Mouse (Mus musculus) kidney, embryonic 16.5 days (tissue): Measurements from ENCODE around the gene Rgs6. TPM values are rescaled to one million over a fixed set of nuclear protein-coding genes. Genes with fewer than 3 reads are reported as not detected.

Source experiments
- ATAC-seq: fragments of 200-750 bp; cut with Nextera tagmentation; 2 replicates; pipeline ENCODE4 v1.8.0; 2017; ENCODE audit warnings: moderate TSS enrichment; ENCODE audit not compliant: low FRiP score, low TSS enrichment
- H3K27ac ChIP-seq: fragments of 300-500 bp; sonication (generic); 2 replicates; pipeline ENCODE4 v1.5.1; 2014; ENCODE audit warnings: low read length
- H3K27me3 ChIP-seq: fragments of 300-500 bp; sonication (generic); 2 replicates; pipeline ENCODE4 v1.6.1; 2014; ENCODE audit warnings: low read length, control low read depth, mixed read lengths; ENCODE audit not compliant: insufficient read depth
- H3K36me3 ChIP-seq: fragments of 300-500 bp; sonication (generic); 2 replicates; pipeline ENCODE4 v1.6.1; 2014; ENCODE audit warnings: low read length, control low read depth, mixed read lengths; ENCODE audit not compliant: insufficient read depth
- H3K4me1 ChIP-seq: fragments of 300-500 bp; sonication (generic); 2 replicates; pipeline ENCODE4 v1.6.1; 2014; ENCODE audit warnings: low read length, control low read depth, mixed read lengths; ENCODE audit not compliant: insufficient read depth
- H3K4me2 ChIP-seq: fragments of 300-500 bp; sonication (generic); replicated peaks from 2 replicates; pipeline ENCODE4 v1.6.1; 2014; ENCODE audit warnings: low read depth, low read length
- H3K4me3 ChIP-seq: fragments of 300-500 bp; sonication (generic); 2 replicates; pipeline ENCODE4 v1.5.1; 2014; ENCODE audit warnings: mild to moderate bottlenecking, low read length
- H3K9ac ChIP-seq: fragments of 300-500 bp; sonication (generic); replicated peaks from 2 replicates; pipeline ENCODE4 v1.6.1; 2014; ENCODE audit warnings: low read length
- H3K9me3 ChIP-seq: fragments of 300-500 bp; sonication (generic); 2 replicates; pipeline ENCODE4 v1.6.1; 2016; ENCODE audit warnings: low read length, control low read depth
- WGBS: fragments of 180-500 bp; shearing (Covaris S2); extraction: QIAGEN DNeasy Blood & Tissue Kit; methylation state at CpG from one replicate; pipeline ENCODE4 v1.1.7; 2014; 5-methylcytosine and 5-hydroxymethylcytosine counted together
- polyA plus RNA-seq: library from polyadenylated mRNA; unstranded; fragments of >200 nt; fragmentation: Nextera tagmentation; extraction: Ambion mirVana; gene quantifications from 2 replicates; pipeline ENCODE4 v1.2.1, GENCODE M21; 2015

Rgs6 gene
- polyA plus RNA-seq, 1 experiment from 2014 or later, result 2.7 TPM

GRCm38 (mm10) chr12:83180561-83180960, 592.5 kb downstream of the Rgs6 start:
- ATAC-seq, result no peak
- no peak overlapping the region for H3K4me2 ChIP-seq
- H3K27ac ChIP-seq, result no peak overlapping the region
- no peaks in the 10 kb centered on the region for H3K36me3 ChIP-seq
- no peaks in the 10 kb centered on the region for H3K4me1 ChIP-seq
- whole genome bisulfite sequencing, result 56% methylated on average over 6 of the region's 6 CpGs
- H3K4me3 ChIP-seq, result no peak overlapping the region
- H3K9ac ChIP-seq, result no peak overlapping the region
- no peaks in the 10 kb centered on the region for H3K27me3 ChIP-seq
- H3K9me3 ChIP-seq, result no peaks in the 10 kb centered on the region

DNA sequence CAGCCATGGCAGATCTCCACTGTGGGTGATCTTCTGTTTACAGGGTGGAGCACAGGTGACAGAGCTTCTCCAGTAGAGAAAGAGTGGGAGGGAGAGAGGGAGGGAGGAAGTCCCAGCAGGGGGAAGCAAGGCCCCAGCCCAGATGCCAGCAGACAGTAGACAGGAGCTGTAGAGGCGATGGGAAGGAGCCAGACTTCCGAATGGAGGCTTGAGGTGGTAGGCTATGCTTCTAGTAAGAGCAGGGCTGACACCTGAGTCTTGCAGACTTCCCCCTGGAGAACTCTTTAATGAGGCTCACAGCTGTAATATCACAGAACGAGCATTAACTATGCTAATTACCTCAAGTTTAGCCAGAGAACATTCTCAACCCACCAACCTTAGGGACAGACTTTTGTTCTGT, 613.6 kb downstream of the Rgs6 start:
- H3K9me3 ChIP-seq, result no peaks in the 10 kb centered on the region
- ATAC-seq, result no peak
- no peaks in the 10 kb centered on the region for H3K36me3 ChIP-seq
- H3K27ac ChIP-seq, result no peak overlapping the region
- H3K4me3 ChIP-seq, result no peak overlapping the region
- 24% methylated on average over 3 of the region's 3 CpGs for WGBS
- no peaks in the 10 kb centered on the region for H3K27me3 ChIP-seq
- peaks cover 10% of the 10 kb centered on the region for H3K4me1 ChIP-seq
- no peak overlapping the region for H3K4me2 ChIP-seq
- no peak overlapping the region for H3K9ac ChIP-seq

GRCm38 (mm10) chr12:83204361-83204760, 616.3 kb downstream of the Rgs6 start:
- WGBS, result 55% methylated on average over 5 of the region's 5 CpGs
- ATAC-seq, result no peak

GRCm38 (mm10) chr12:83206866-83207265, 618.8 kb downstream of the Rgs6 start:
- H3K9ac ChIP-seq, result no peak overlapping the region
- no peak overlapping the region for H3K4me2 ChIP-seq
- H3K36me3 ChIP-seq, result no peaks in the 10 kb centered on the region
- ATAC-seq, result no peak
- no peaks in the 10 kb centered on the region for H3K9me3 ChIP-seq
- H3K27ac ChIP-seq, result no peak overlapping the region
- peaks cover 23% of the 10 kb centered on the region for H3K4me1 ChIP-seq
- WGBS, result 68% methylated on average over 6 of the region's 6 CpGs
- H3K4me3 ChIP-seq, result no peak overlapping the region
- H3K27me3 ChIP-seq, result no peaks in the 10 kb centered on the region

More at GRCm38 (mm10) chr12:83204361-83204760, 616.3 kb downstream of the Rgs6 start:
- no peak overlapping the region for H3K9ac ChIP-seq
- H3K27me3 ChIP-seq, result no peaks in the 10 kb centered on the region
- H3K36me3 ChIP-seq, result no peaks in the 10 kb centered on the region
- H3K27ac ChIP-seq, result no peak overlapping the region
- H3K4me1 ChIP-seq, result peaks cover 16% of the 10 kb centered on the region
- H3K9me3 ChIP-seq, result no peaks in the 10 kb centered on the region
- H3K4me3 ChIP-seq, result no peak overlapping the region
- no peak overlapping the region for H3K4me2 ChIP-seq

- H3K9ac ChIP-seq, result no peak overlapping the region
- no peaks in the 10 kb centered on the region for H3K27me3 ChIP-seq
- no peak overlapping the region for H3K4me2 ChIP-seq
- ATAC-seq, result no peak
- no peaks in the 10 kb centered on the region for H3K36me3 ChIP-seq
- no peak overlapping the region for H3K27ac ChIP-seq
- peaks cover 20% of the 10 kb centered on the region for H3K4me1 ChIP-seq
- no peak overlapping the region for H3K4me3 ChIP-seq
- H3K9me3 ChIP-seq, result no peaks in the 10 kb centered on the region
- WGBS, result 69% methylated on average over 5 of the region's 5 CpGs
These were observed 619.4 kb downstream of the Rgs6 start for GRCm38 (mm10) chr12:83207481-83207880.

GRCm38 (mm10) chr12:83208011-83208410, 619.9 kb downstream of the Rgs6 start:
- Histone ChIP-seq H3K4me2 (no peak overlapping the region), H3K27me3 (no peaks in the 10 kb centered on the region), H3K36me3 (no peaks in the 10 kb centered on the region), H3K27ac (no peak overlapping the region), H3K9me3 (no peaks in the 10 kb centered on the region), H3K4me1 (peaks cover 20% of the 10 kb centered on the region), H3K4me3 (no peak overlapping the region), H3K9ac (no peak overlapping the region)
- WGBS, result 61% methylated on average over 8 of the region's 8 CpGs
- no peak for ATAC-seq

- no peak overlapping the region for H3K4me2 ChIP-seq
- no peak overlapping the region for H3K9ac ChIP-seq
- H3K36me3 ChIP-seq, result no peaks in the 10 kb centered on the region
- no peak overlapping the region for H3K27ac ChIP-seq
- H3K4me3 ChIP-seq, result no peak overlapping the region
- H3K9me3 ChIP-seq, result no peaks in the 10 kb centered on the region
- peaks cover 21% of the 10 kb centered on the region for H3K4me1 ChIP-seq
- H3K27me3 ChIP-seq, result no peaks in the 10 kb centered on the region
- WGBS, result 69% methylated on average over 6 of the region's 6 CpGs
- ATAC-seq, result no peak
These were observed 620.7 kb downstream of the Rgs6 start for GRCm38 (mm10) chr12:83208841-83209240.

DNA sequence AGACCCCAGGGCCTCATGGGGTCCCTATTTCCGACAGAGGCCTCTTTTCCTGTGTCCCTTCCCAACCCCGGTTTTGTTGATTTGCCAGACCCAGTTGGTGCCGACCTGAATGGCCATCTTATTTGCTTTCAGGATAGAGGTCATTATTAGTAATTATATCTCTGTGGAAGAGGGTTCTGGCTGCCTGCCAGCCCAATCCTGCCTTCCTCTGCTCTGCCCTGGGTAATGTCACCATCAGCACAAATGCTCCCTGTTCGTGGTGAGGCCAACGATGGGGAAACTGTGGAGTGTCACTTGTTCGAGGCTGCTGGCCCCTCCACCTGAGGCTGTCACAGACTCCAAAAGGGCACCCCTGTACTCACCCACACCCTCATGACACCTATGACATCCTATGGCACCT, 621.4 kb downstream of the Rgs6 start:
- H3K4me3 ChIP-seq, result no peak overlapping the region
- no peaks in the 10 kb centered on the region for H3K9me3 ChIP-seq
- H3K36me3 ChIP-seq, result no peaks in the 10 kb centered on the region
- H3K4me1 ChIP-seq, result peaks cover 26% of the 10 kb centered on the region
- no peaks in the 10 kb centered on the region for H3K27me3 ChIP-seq
- no peak overlapping the region for H3K9ac ChIP-seq
- no peak overlapping the region for H3K27ac ChIP-seq
- no peak overlapping the region for H3K4me2 ChIP-seq
- 35% methylated on average over 6 of the region's 6 CpGs for WGBS
- no peak for ATAC-seq

- peak overlapping the region; percentile 30; the same call in 1 of the 2 replicates for H3K27ac ChIP-seq
- no peak overlapping the region for H3K9ac ChIP-seq
- WGBS, result 31% methylated on average over 5 of the region's 5 CpGs
- H3K9me3 ChIP-seq, result no peaks in the 10 kb centered on the region
- no peaks in the 10 kb centered on the region for H3K27me3 ChIP-seq
- H3K4me2 ChIP-seq, result no peak overlapping the region
- no peak; the same call in 1 of the 2 replicates for ATAC-seq
- H3K4me3 ChIP-seq, result no peak overlapping the region
- peaks cover 26% of the 10 kb centered on the region for H3K4me1 ChIP-seq
- H3K36me3 ChIP-seq, result no peaks in the 10 kb centered on the region
These were observed 622.2 kb downstream of the Rgs6 start for GRCm38 (mm10) chr12:83210294-83210693.

DNA sequence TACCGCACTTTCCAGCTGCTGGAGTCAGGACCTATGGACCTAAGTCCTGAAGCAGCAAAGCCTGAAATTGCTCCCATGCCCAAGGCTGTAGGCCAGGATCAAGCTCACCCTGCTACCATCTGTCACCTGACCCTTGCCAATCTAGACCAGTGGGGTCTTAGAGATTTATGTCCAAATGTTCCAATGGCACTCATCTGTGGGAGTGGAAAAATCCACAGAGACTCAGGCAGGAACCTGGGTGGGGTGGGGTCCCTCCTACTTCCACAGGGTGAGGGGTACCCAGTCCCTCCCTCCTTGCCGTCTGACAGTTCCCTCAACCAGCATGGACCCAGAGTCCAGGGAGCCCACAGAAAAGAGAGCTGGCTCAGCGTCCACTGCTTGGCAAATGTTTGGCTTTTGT, 622.6 kb downstream of the Rgs6 start:
- H3K4me3 ChIP-seq, result no peak overlapping the region
- H3K27ac ChIP-seq, result peak overlapping the region; percentile 30; the same call in 1 of the 2 replicates
- no peaks in the 10 kb centered on the region for H3K27me3 ChIP-seq
- no peaks in the 10 kb centered on the region for H3K36me3 ChIP-seq
- WGBS, result 58% methylated on average over 3 of the region's 3 CpGs
- H3K9ac ChIP-seq, result no peak overlapping the region
- no peaks in the 10 kb centered on the region for H3K9me3 ChIP-seq
- peaks cover 26% of the 10 kb centered on the region for H3K4me1 ChIP-seq
- ATAC-seq, result no peak
- H3K4me2 ChIP-seq, result no peak overlapping the region
